Mouse (Mus musculus) granulocyte monocyte progenitor cell, adult 5-6 weeks (primary cell): ENCODE measurements around the gene Prrc2c. TPM values are rescaled to one million over a fixed set of nuclear protein-coding genes. Genes with fewer than 3 reads are reported as not detected.
"Not testable (repeated sequence)": the region's sequence is repeated elsewhere in the genome, so short reads cannot be mapped to it uniquely, and the experiment has no call there.

ENCODE experiments used
- ATAC-seq: replicated peaks from 2 replicates; pipeline ENCODE4 v1.8.0; 2016; ENCODE audit warnings: mild to moderate bottlenecking, moderate TSS enrichment, inconsistent platforms; ENCODE audit not compliant: poor library complexity, severe bottlenecking
- total RNA-seq, 2 experiments: library from RNA; stranded (forward) in 1 of 2; stranded (reverse) in 1 of 2; fragments of 200-712, 200-1000 nt in 1 of 2; fragments of >200 nt in 1 of 2; fragmentation: Nextera tagmentation in 1 of 2; gene quantifications; 2 replicates each; pipeline ENCODE4 v1.2.3; 2014 to 2017

The Prrc2c gene
- 226 and 227 TPM in 2 replicates for total RNA-seq (2014; fragmentation: Nextera tagmentation)
- 132 and 152 TPM in 2 replicates for total RNA-seq (2017)

DNA sequence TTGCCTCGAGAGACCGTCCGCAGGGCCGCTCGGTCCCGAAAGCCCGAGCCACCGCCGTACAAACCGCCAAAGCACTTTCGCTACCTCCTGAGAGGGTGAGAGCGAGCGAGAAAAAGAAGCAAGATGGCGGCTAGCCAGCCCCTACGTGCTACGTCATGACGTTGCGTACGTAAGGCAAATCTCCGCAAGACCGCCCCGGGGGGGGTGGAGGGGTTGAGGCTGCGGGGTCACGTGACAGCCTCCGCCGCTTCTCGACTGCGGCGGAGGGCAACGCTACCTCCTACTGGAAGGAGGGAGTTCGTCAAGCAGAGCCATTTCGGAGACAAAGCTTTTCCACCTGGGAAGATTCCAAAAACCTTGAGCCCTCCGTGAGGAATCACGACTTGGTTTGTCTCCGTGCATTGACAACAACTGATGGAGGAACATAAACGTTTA, at the start of gene Prrc2c:
Gene Prrc2c, minus strand, starts transcription at position 156 of the 435 bp plus-strand sequence.
- ATAC-seq: peak; percentile 92

DNA sequence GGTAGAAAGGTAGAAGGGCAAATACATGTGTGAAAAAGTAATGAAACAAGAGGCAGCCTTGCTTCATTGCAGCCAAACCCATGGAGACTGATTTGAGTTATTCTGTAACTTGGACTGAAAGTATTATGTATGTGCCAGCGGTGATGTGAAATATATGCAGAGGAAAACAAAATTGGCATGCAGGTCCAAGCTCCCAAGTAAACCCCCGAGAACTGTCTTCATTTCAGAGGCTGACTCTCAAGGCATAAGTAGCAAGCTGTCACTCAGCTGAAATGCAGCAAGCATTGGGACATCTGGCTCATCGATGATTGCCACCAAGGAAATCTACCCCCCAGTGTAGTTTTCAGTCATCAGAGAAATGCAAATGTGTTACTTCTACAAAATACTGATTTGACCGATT, 44.9 kb upstream of the Prrc2c start:
- ATAC-seq: no peak

DNA sequence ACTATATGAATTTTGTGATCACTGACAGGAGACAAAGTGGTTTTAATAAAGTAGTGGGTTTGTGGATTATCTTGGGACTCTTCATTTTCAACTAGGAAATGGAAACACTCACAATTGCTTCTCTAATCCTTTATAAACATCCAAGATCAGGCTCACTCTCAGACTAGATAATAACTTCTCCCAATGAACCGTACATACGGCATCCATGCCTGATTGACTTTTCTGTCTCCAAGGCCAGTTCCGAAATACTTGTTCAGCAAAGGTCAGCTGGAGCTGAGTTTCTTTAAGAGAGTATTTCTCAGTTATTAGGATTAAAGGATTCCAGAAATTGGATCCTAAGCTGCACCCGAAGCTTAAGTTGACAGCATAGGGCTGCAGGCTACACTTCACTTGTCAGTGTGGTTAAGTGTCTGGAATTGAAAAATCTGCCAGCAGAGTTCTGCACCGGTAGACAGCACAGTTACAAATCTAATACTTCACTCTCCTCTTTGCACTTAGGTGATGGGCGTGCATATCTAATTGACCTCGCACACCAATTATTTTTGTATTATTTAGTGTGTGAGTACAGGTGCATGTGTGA, 43.4 kb upstream of the Prrc2c start:
- no peak for ATAC-seq

DNA sequence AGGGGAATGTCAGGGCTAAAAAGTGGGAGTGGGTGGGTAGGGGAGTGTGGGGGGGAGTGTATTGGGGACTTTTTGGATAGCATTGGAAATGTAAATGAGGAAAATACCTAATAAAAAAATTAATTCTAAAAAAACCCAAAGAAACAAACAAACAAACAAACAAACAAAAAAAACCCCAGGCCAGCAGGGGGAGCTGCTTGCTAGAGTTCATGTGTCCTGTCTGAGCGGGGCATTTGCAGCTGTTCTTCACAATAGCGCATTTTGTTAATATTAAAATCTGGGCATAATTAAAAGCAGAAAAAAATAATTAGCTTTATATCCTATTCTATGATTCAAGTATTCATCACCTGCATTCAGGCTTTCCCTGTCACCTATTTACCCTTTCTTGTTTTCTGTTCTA, 40.7 kb upstream of the Prrc2c start:
- not testable (repeated sequence) for ATAC-seq

DNA sequence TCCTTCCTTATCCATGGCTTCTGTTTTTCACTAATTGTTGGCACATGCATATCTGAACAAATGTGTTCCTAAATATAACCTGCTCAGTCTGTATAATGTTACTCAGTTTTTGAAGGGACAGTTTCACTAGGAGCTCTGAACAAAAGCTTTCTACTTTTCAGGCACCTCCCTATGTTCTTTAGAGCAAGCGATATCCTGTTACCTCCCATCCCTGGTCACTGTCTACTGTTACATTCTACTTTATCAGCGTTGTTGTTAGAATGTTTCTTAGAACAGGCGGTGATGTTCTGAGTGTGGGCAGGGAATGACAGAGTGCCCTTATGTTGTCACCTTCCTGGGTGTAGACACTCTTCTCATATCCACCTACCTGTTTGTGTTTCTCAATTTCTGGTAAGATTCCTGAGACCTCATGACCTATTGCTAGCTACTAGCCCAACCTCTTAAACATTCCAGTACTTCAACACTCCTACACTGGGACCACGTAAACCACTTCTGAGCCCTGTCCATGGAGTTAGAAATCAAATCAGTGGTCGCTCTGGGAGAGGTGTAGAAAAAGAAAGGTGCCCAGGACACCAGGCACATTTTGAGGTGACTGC, 37.7 kb upstream of the Prrc2c start:
- ATAC-seq: no peak

DNA sequence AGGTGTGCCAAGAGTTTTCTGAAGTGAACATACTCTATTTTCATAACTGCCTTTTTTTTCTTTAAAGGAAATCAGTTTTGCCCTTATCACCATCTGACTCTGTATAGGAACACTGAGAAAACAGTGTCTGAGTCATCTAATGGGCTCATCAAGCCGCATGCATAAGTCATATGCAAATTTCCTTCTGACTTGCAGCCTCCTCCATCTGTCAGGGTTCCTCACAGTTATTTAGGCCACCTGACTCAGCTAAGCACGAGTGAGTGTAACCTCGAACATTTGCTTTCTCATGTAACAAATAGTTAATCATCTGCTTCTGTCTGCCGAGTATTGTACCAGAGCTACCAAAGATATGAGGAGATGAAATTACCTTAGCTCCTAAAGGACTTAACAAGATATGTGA, 33.3 kb upstream of the Prrc2c start:
- ATAC-seq: no peak

DNA sequence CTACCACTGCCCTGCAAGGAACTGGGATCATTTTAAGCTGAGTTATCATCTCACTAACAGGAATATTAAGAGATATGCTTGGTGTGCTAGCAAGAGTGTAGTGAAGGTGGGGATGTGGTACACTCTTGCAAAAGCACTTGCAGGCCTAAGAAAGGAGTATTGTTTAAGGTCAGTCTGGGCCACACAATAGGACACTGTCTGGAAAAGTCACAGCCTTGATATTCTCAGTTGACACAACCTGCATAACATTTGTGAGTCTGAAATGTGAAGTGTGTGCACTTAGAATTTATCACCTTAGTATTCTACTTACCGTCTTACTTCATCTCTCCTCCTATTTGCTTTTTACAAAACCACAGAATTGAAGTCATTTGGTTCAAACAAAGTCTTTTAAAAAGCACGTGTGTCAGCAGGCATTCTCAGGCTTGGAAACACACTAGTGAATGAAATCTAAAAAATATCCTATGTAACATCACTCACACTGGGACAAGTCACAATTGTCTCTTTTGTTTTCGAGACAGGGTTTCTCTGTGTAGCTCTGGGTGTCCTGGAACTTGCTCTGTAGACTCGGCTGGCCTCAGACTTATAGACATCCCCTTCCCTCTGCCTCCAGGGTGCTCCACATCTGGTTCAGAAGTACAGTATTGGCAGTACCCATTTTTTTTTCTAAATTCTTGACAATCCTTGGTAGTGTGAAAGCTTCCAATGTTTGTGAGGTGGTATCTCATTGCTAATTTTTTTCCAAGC, 31.4 kb upstream of the Prrc2c start:
- no peak for ATAC-seq

DNA sequence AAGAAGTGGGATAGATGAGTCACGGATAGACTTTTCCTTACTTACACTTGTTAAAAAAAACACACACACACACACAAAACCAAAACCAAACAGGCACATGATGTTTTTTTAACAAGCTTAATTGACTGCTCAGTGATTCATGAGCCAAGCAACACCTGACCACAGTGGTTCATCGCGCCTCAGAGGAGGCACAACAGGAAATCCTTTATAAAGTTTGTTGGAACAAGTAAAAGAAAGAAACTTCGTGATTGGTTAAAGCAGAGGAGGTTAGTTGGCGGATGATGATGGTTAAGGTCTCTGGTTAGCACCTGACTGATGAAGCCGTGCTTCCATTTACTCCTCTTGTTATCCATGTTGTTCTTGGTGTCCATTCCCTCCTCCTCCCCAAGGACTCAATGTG, 11.7 kb upstream of the Prrc2c start:
- no peak for ATAC-seq

DNA sequence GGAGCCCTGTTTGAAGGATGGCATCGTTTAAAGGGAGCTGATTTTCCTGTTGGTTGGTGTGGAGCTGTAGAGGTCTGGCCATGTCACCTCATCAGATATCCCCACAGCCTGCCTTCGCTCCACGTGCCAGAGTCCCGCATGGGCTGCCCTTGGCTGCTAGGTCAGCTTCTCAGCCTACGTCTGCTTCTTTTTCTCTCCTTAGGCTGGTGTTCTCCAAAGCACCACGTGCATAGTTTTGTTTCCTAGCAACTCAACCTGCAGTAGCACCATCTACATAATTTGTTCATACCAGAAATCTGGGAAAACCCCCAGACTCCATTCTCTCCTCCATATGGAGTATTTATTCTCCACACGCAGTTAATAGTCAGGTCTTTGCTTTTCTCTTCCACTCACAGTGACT, 9.3 kb upstream of the Prrc2c start:
- no peak for ATAC-seq

DNA sequence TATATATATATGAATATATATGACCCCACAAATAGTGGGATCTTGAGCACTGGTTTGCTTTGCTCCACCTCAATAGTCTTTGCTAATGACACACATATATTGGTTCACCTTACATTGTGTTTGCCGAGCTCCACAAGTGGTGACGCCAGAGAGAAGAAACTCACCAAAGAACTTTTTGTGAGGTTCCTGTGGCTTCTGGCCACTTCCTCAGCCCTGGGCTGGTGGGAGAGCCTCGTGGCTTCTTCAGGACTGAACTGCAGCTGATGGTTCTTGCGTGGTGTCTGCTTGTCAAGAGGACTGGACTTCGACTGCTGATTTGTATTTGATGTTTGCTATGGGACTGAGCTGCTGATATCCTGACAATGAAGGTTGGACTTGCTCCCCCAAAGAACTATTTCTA, 8.4 kb upstream of the Prrc2c start:
- peak; percentile 40; the same call in 1 of the 2 replicates for ATAC-seq

DNA sequence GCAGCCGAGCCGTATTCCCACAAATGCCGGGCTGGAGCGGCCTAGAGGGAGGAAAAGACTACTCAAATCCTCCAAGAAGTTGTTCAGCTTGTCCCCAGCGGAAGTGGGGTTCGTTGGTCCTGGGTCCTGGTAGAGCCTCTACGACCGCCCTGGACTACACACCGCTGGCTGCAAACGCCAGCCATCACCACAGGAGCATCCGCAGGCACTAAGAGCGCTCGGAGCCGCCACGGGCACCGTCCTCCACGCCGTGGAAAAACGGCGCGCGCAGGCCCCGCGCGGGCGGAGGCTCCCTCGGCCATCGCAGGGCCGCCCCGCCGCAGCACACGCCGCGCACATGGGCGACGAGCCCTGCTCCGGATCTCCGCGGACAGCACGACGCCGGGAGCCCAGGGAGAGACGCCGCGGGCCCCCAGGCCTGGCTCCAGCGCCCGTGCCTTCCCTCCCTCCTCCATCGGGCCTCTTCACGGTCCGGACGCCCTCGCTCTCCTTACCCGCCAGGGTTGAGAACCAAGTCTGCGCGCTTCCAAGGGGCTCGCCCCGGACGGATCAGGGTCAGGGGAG, 443 bp downstream of the Prrc2c start:
- peak; percentile 35 for ATAC-seq

DNA sequence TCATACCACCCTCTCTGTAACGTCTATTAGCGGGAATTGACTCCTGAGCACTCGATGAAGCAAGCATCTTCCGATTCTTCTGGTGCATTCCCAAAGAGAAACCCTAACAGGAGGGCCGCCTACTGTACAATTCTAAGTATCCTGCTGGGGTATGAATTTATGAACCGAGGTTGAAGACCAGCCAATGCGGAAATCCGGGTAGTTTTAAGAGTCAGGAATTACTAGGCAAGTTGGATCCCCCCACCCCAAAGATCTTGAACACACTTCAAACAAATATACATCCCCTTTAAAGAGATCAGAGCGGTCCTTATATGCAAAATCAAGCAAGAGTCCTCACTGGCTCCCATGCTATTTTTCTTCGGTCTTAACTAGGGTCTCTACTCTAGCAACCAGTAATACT, 950 bp downstream of the Prrc2c start:
- ATAC-seq: peak; percentile 33

DNA sequence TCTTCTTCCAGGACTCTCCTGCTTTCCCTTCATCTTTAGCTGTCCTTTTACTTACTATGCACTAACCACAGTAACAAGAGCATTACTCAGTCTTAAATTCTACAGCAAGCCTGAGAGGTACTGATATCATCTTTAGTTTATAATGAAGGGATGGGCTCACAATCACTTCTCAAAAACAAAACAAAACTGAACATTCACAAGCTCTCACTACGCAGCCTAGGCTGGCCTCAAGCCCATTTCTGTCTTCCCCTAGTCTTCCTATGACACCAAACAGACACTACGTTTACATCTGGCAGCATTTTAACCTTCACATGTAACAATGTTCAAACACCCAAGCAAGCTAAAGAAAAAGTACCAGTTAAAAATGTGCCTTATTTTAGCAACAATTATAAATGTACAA, 1.9 kb downstream of the Prrc2c start:
- no peak for ATAC-seq

DNA sequence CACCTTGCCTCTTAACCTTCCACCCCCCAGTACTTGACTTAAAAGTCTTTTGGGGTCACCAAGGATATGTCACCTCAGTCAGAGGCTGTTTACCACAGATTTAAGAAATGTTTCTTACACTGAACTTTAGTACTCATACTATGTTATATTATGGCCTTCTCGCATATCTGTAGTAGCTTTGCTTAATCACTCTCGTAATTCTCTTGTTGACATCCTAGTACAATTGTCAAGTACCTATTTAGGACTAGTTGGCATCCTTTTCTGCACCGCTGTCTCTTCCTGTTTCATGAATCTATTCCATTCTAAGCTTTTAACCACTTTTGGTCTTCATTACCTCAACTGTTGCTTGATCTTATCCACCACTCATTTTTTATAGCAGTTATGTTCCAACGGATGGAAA, 5.3 kb downstream of the Prrc2c start:
- no peak for ATAC-seq

DNA sequence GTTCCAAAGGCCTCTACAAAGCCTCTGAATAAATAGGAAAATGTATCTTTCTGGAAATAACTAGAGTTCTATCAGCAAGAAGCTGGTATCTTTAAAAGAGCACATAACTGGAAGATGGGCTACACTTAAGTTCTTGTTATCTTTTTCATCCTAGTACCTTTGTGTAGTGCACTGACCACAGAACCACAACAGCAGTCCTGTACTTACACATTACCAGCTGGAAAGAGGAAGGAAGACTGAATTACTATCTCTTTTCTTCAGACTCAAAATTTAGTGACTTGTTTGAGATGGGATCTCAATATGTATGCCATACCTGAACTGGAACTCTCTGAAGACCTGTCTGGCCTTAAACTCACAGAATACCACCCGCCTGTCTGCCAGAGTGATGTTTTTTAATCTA, 6.1 kb downstream of the Prrc2c start:
- peak; percentile 86 for ATAC-seq

DNA sequence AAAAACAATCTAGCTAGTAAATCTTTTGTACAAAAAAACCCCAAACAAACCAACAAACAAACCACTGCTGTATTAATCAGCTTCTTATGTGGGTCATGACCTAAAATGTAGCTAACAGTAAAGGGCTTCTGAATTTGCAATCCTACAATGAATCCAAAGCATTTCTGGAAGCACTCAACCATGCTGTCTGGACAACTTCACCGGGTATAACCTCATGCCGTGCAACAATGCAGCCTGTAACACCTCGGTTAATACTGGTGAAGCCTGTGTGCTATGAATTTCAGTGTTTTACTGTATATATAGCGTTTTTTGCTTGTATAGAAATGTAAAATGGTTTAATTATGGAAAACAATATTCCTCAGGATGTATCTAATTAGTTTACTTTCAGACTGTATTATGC, 8.3 kb downstream of the Prrc2c start:
- no peak for ATAC-seq

DNA sequence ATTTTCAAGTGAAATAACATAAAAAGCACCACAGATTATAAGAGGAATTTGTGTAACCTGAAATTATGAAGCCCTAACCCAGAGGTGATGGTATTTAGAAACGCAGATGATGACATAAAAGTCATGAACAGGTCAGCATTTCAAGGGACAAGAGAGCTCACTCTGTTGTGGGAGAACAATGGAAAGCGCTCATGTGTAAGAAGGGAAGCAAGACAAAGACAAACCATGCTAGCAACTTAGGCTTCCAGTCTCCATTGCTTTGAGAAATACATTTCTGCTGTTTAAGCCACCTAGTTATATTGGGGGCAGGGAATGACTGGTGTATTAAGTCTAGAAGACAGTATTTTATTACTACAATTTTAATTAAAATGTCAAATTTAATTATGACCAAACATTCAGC, 10.9 kb downstream of the Prrc2c start:
- no peak for ATAC-seq

DNA sequence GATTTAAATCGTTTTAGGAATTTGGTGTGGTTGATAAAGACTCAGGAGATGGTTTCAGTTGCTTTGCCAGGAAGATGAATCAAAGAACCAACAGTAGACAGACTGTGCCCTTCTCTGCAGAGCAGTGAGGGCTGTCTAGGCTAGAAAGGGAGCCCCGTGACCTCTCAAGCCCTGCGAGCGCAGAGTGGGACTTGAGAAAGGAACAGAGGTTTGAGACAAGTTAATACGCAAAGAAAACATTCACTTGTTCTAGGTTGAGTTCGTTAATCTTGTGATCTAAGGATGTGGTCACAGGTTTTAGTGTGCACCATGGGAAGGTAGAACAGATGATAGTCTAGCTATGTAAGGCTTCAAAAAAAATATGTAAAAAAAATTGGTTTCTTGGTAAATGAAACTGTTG, 12.4 kb downstream of the Prrc2c start:
- no peak for ATAC-seq

DNA sequence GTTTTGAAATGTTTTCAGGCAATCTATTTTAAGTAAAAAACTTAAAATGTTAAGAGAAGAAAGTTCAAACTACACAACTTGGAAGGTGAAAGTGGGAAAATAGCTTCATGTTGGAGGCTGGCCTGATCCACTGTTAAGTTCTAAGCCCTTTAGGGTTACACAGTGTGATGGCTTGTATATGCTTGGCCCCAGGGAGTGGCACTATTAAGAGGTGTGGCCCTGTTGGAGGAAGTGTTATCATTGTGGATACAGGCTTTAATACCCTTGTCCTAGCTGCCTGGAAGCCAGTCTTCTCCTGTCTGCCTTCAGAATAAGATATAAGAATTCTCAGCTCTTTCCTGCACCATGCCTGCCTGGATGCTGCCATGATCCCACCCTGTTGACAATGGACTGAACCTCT, 16.7 kb downstream of the Prrc2c start:
- no peak for ATAC-seq

DNA sequence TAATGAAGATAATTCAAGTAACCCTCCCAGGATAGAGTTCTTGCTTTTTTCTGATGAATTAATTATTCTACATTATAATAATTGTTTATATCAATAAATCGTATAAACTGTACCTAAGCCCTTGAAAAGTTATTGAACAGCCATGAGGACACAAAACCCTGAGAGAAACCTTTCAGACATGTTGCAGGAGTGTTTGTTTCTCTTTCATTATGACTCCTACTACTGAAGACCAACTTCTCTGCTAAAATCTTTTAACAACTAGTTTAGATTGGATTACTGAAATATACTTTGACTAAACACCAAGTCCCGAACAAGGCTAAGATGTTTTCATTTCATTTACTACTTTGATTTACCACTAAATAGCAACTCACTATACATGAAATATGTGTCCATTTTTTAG, 19.7 kb downstream of the Prrc2c start:
- ATAC-seq: no peak

DNA sequence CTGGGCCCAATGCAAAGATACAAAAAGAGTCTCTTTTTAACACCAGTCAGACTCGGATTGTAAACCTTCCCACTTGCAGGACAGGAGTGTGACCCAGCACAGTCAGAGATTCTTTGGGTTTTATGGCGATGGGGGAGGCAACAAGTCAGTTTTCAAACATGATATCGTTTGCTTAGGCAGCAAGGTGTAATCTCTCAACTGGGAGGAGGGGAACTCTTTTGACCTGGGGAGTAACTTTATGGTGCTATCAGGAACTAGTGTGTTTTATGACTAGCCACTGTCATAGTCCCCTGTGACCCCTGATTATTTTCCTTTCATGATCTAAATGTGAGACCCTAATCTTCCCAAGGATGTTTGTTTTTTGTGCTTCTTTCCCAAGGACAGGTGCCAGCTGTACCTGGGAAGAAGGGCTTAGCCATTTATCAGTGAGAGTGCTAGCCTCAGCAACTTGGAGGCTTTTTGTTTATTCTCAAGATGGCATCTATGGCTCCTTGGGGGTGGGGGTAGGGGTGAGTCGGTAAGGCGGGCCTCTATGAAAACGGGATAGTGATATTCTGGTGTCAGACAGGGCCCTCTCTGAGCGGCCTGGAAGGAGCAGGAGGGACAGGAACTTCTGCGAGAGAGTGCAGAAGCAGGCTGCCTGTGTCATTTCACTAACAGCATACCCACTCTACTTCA, 39.8 kb downstream of the Prrc2c start:
- no peak for ATAC-seq
